Mouse (Mus musculus): ENCODE data around the gene Tmem45b.

DNA sequence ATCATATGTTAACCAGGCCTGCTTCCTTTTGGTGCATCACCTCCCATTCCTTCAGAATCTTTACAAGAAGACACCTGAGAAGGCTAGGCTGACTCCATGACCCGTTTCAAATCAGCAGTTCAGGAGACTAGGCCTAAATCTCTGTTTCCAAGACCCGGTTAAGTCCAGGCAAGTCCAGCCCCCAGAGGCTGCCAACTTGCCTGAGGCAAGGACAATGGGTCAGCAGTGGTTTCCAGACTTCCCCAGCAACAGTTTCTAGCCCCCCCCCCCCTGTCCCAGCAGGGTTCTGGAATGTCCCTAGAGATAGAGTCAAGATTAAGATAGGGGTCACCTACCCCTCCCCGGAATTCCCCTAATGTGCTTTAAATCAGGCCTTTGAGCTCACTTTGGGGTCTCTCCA lies 22.8 kb downstream of the Tmem45b start:
- TF ChIP-seq POLR2A (IDR thresholded peaks at IDR 0.05; ENCODE audit: insufficient read depth, low read depth, low read length) (no peak), CTCF (IDR thresholded peaks at IDR 0.05; ENCODE audit: insufficient read depth, low read depth, low read length) (no peak)
